Mouse (Mus musculus): ENCODE data around the gene Lats2.

DNA sequence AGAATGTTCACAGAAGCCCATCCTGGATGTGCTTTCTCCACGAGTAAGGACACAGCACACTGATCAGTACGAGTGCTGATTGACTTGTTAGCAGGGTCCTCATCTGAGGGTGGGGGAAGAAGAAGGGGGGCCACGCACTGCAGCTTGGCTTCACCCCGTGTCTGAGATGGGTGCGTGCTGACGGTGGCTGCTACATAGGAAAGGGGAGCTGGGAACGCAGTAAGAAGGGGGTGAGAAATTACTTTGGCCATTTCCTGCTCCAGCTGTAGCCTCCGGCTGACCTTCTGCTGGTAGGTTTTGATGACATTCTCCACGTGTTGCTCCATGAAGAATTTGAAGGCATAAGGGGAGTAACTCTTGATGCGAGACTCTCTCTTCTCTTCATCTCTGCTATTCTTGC, 59.2 kb downstream of the Lats2 start:
- TF ChIP-seq CTCF (IDR thresholded peaks at IDR 0.05; ENCODE audit: extremely low read depth, insufficient read length, insufficient replicate concordance, low read depth, low read length) (no peak), POLR2A (IDR thresholded peaks at IDR 0.05; ENCODE audit: low read depth, low read length) (no peak)
